Mouse (Mus musculus): ENCODE data around the gene Fbln1.

GRCm38 (mm10) chr15:85307061-85307660 lies 101.4 kb downstream of the Fbln1 start:
- TF ChIP-seq CTCF (IDR thresholded peaks at IDR 0.05; ENCODE audit: borderline replicate concordance, insufficient read depth, low read depth, low read length) (no peak), POLR2A (IDR thresholded peaks at IDR 0.05; ENCODE audit: borderline replicate concordance, insufficient read depth, low read length) (no peak)
